21 mouse cellular contexts compared by ENCODE assay signal in the genomic region with DNA sequence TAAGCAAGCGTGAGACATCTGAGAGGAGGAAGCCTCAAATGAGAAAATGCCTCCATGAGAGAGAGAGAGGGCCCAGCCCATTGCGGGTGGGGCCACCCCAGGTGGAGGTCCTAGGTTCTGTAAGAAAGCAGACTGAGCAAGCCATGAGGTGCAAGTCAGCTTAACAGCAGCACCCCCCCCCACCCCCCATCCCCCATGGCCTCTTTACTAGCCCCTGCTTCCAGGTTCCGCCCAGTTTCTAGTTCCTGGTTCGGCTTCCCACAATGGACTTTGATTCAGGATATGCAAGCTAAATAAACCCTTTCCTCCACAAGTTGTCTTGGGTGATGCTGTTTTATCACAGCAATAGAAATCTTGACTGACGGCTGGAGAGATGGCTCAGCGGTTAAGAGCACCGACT. TPM values are rescaled to one million over a fixed set of nuclear protein-coding genes. Genes with fewer than 3 reads are reported as not detected.
DNase-seq lines count a peak whose midpoint lies in the region; ATAC-seq and TF ChIP-seq lines count a peak whose summit lies in the region.
"Had no signal": no experiment of that assay in that cellular context is flagged by ENCODE, and none has a peak within 500 bp of the region (broad histone marks: within the 10 kb centered on the region; RNA-seq: fewer than 3 reads in every experiment).

No protein-coding gene starts in this region.

- no peaks in the 10 kb centered on the region for H3K9me3 ChIP-seq in liver, embryonic 13.5 days (replicated peaks)
- H3K9me3 ChIP-seq in intestine, embryonic 15.5 days = no peaks in the 10 kb centered on the region
- no peaks in the 10 kb centered on the region for H3K9me3 ChIP-seq in forebrain, embryonic 16.5 days (ENCODE audit: control insufficient read depth, low read length)
- H3K9me3 ChIP-seq: embryonic facial prominence, embryonic 15.5 days; midbrain, embryonic 15.5 days; neural tube, embryonic 15.5 days had no signal

- H3K4me2 ChIP-seq in liver, embryonic 13.5 days = no peak overlapping the region
- H3K4me2 ChIP-seq in intestine, embryonic 15.5 days (replicated peaks) = no peak overlapping the region
- H3K4me2 ChIP-seq in forebrain, embryonic 16.5 days (ENCODE audit: low read length) = no peak overlapping the region
- H3K4me2 ChIP-seq: embryonic facial prominence, embryonic 15.5 days; hindbrain, embryonic 14.5 days; midbrain, embryonic 15.5 days; neural tube, embryonic 15.5 days had no signal

- H3K27ac ChIP-seq in liver, embryonic 13.5 days = peak overlapping the region; percentile 43
- peak overlapping the region; percentile 41 for H3K27ac ChIP-seq in bone marrow, adult 2 months (ENCODE audit: control insufficient read depth, insufficient read depth, low read depth, low read length, poor library complexity)
- H3K27ac ChIP-seq in intestine, embryonic 15.5 days = peak overlapping the region; percentile 80
- peak overlapping the region; percentile 95 for H3K27ac ChIP-seq in small intestine, adult 2 months (ENCODE audit: insufficient read depth, low read depth, low read length)
- H3K27ac ChIP-seq in forebrain, embryonic 16.5 days (ENCODE audit: low read length) = no peak overlapping the region
- H3K27ac ChIP-seq: embryonic facial prominence, embryonic 15.5 days; hindbrain, embryonic 14.5 days; kidney, postnatal 0 days; midbrain, embryonic 15.5 days; neural tube, embryonic 15.5 days had no signal

- H3K4me3 ChIP-seq in liver, embryonic 13.5 days (replicated peaks) = no peak overlapping the region
- no peak overlapping the region for H3K4me3 ChIP-seq in bone marrow, adult 2 months (replicated peaks; ENCODE audit: control insufficient read depth, low read depth, low read length)
- H3K4me3 ChIP-seq in intestine, embryonic 15.5 days (replicated peaks) = no peak overlapping the region
- H3K4me3 ChIP-seq in small intestine, adult 2 months (ENCODE audit: low read depth, low read length) = no peak overlapping the region
- no peak overlapping the region for H3K4me3 ChIP-seq in forebrain, embryonic 16.5 days (replicated peaks; ENCODE audit: low read length)
- H3K4me3 ChIP-seq: embryonic facial prominence, embryonic 15.5 days; midbrain, embryonic 15.5 days; myocyte; neural tube, embryonic 15.5 days had no signal

- DNase-seq in liver, embryonic 13.5 days = no peak
- DNase-seq in liver = no peak
- DNase-seq in T-cell, adult 2 months (ENCODE audit: low spot score) = no peak
- DNase-seq in kidney, adult 8-10 months = no peak
- DNase-seq: B cell, adult 2 months; cerebellum, adult 11 months; forebrain, postnatal 0 days; gastrocnemius, postnatal 36 days; kidney, adult 11 months; lung, postnatal 10 days had no signal

- H3K4me1 ChIP-seq in liver, embryonic 13.5 days (replicated peaks) = peaks cover 23% of the 10 kb centered on the region
- peaks cover 6% of the 10 kb centered on the region; the same call in 1 of the 2 replicates for H3K4me1 ChIP-seq in bone marrow, adult 2 months (ENCODE audit: control insufficient read depth, insufficient read depth, low read length)
- H3K4me1 ChIP-seq in intestine, embryonic 15.5 days (replicated peaks) = peaks cover 5% of the 10 kb centered on the region; the same call in 1 of the 2 replicates
- peaks cover 11% of the 10 kb centered on the region for H3K4me1 ChIP-seq in small intestine, adult 2 months (ENCODE audit: control insufficient read depth, insufficient read depth, insufficient read length, low read length)
- no peaks in the 10 kb centered on the region for H3K4me1 ChIP-seq in forebrain, embryonic 16.5 days (replicated peaks; ENCODE audit: control insufficient read depth, insufficient read depth, low read length)
- H3K4me1 ChIP-seq: midbrain, embryonic 15.5 days; neural tube, embryonic 15.5 days had no signal

- 69% methylated on average over 7 of the region's 7 CpGs for WGBS in liver, embryonic 13.5 days (ENCODE audit: insufficient replicate concordance)
- 75% methylated on average over 7 of the region's 7 CpGs for WGBS in bone marrow, adult 2 months
- 48% methylated on average over 7 of the region's 7 CpGs for WGBS in intestine, embryonic 15.5 days
- 18% methylated on average over 7 of the region's 7 CpGs for WGBS in small intestine, adult 2 months
- 82% methylated on average over 7 of the region's 7 CpGs for WGBS in forebrain, embryonic 16.5 days

- no peaks in the 10 kb centered on the region for H3K36me3 ChIP-seq in liver, embryonic 13.5 days
- H3K36me3 ChIP-seq in intestine, embryonic 15.5 days = no peaks in the 10 kb centered on the region
- no peaks in the 10 kb centered on the region for H3K36me3 ChIP-seq in small intestine, adult 2 months (ENCODE audit: control insufficient read depth, insufficient read depth, low read length)
- no peaks in the 10 kb centered on the region for H3K36me3 ChIP-seq in forebrain, embryonic 16.5 days (ENCODE audit: control insufficient read depth, insufficient read depth)
- H3K36me3 ChIP-seq: embryonic facial prominence, embryonic 15.5 days; midbrain, embryonic 15.5 days; neural tube, embryonic 15.5 days had no signal

- no peaks in the 10 kb centered on the region for H3K27me3 ChIP-seq in liver, embryonic 13.5 days
- no peaks in the 10 kb centered on the region for H3K27me3 ChIP-seq in intestine, embryonic 15.5 days (replicated peaks)
- no peaks in the 10 kb centered on the region for H3K27me3 ChIP-seq in small intestine, adult 2 months (ENCODE audit: control insufficient read depth, insufficient read depth, low read length)
- no peaks in the 10 kb centered on the region for H3K27me3 ChIP-seq in forebrain, embryonic 16.5 days (replicated peaks; ENCODE audit: control insufficient read depth, insufficient read depth, low read length)
- H3K27me3 ChIP-seq: embryonic facial prominence, embryonic 15.5 days; midbrain, embryonic 15.5 days; neural tube, embryonic 15.5 days had no signal

- no peak for TF ChIP-seq POLR2A in bone marrow, adult 2 months (IDR thresholded peaks at IDR 0.05; ENCODE audit: borderline replicate concordance, control insufficient read depth, low read depth, low read length)
- no peak for TF ChIP-seq POLR2A in small intestine, adult 2 months (IDR thresholded peaks at IDR 0.05; ENCODE audit: low read depth, low read length)

- no peak for ATAC-seq in liver, embryonic 13.5 days (ENCODE audit: low read depth)
- ATAC-seq in intestine, embryonic 15.5 days = peak; percentile 71
- no peak for ATAC-seq in forebrain, embryonic 16.5 days
- ATAC-seq: forebrain, postnatal 0 days; midbrain, embryonic 15.5 days had no signal

- no peak overlapping the region for H3K9ac ChIP-seq in liver, embryonic 13.5 days
- H3K9ac ChIP-seq in intestine, embryonic 15.5 days = no peak overlapping the region
- no peak overlapping the region for H3K9ac ChIP-seq in forebrain, embryonic 16.5 days (replicated peaks; ENCODE audit: low read depth, low read length)
- H3K9ac ChIP-seq: embryonic facial prominence, embryonic 15.5 days; forebrain, postnatal 0 days; hindbrain, embryonic 14.5 days; midbrain, embryonic 15.5 days; neural tube, embryonic 15.5 days had no signal

- no peak for TF ChIP-seq CTCF in bone marrow, adult 2 months (IDR thresholded peaks at IDR 0.05; ENCODE audit: control insufficient read depth, insufficient read depth, low read length)
- no peak for TF ChIP-seq CTCF in small intestine, adult 2 months (IDR thresholded peaks at IDR 0.05; ENCODE audit: extremely low read depth, insufficient read length, insufficient replicate concordance, low read depth, low read length)

RNA-seq across cellular contexts. Expression of gene Mapk3, which starts 10.6 kb away (rescaled TPM):
- polyA plus RNA-seq in liver, embryonic 13.5 days (2015; fragmentation: Nextera tagmentation; extraction: Ambion mirVana) = 19.0 and 19.3 TPM in 2 replicates
- polyA plus RNA-seq in bone marrow, adult 2 months (2011; ENCODE audit: insufficient read depth, insufficient read length, low replicate concordance, missing spikeins) = 78.4 and 117 TPM in 2 replicates
- 109 and 112 TPM in 2 replicates for polyA plus RNA-seq in intestine, embryonic 15.5 days (2015; fragmentation: Nextera tagmentation; extraction: Ambion mirVana)
- 208 and 472 TPM in 2 replicates for polyA plus RNA-seq in small intestine, adult 2 months (2012; rRNA removed)
- 98.2 and 100.0 TPM in 2 replicates for polyA plus RNA-seq in forebrain, embryonic 16.5 days (2015; fragmentation: Nextera tagmentation; extraction: Ambion mirVana)

RNA-seq across cellular contexts. Expression of gene Gdpd3, which starts 17.3 kb away (rescaled TPM):
- polyA plus RNA-seq in liver, embryonic 13.5 days (2015; fragmentation: Nextera tagmentation; extraction: Ambion mirVana) = 0.37 and 0.64 TPM in 2 replicates
- 20.1 and 40.1 TPM in 2 replicates for polyA plus RNA-seq in bone marrow, adult 2 months (2011; ENCODE audit: insufficient read depth, insufficient read length, low replicate concordance, missing spikeins)
- polyA plus RNA-seq in intestine, embryonic 15.5 days (2015; fragmentation: Nextera tagmentation; extraction: Ambion mirVana) = 1.4 and 1.6 TPM in 2 replicates
- polyA plus RNA-seq in small intestine, adult 2 months (2012; rRNA removed) = 5.0 and 24.4 TPM in 2 replicates
- polyA plus RNA-seq in forebrain, embryonic 16.5 days (2015; fragmentation: Nextera tagmentation; extraction: Ambion mirVana) = 1.3 and 2.6 TPM in 2 replicates

RNA-seq across cellular contexts. Expression of gene Ypel3, which starts 27.9 kb away (rescaled TPM):
- polyA plus RNA-seq in liver, embryonic 13.5 days (2015; fragmentation: Nextera tagmentation; extraction: Ambion mirVana) = 68.4 and 77.3 TPM in 2 replicates
- 236 and 411 TPM in 2 replicates for polyA plus RNA-seq in bone marrow, adult 2 months (2011; ENCODE audit: insufficient read depth, insufficient read length, low replicate concordance, missing spikeins)
- 66.9 and 71.2 TPM in 2 replicates for polyA plus RNA-seq in intestine, embryonic 15.5 days (2015; fragmentation: Nextera tagmentation; extraction: Ambion mirVana)
- polyA plus RNA-seq in small intestine, adult 2 months (2012; rRNA removed) = 153 and 244 TPM in 2 replicates
- 199 and 202 TPM in 2 replicates for polyA plus RNA-seq in forebrain, embryonic 16.5 days (2015; fragmentation: Nextera tagmentation; extraction: Ambion mirVana)

RNA-seq across cellular contexts. Expression of gene Tbx6, which starts 32.5 kb away (rescaled TPM):
- polyA plus RNA-seq in liver, embryonic 13.5 days (2015; fragmentation: Nextera tagmentation; extraction: Ambion mirVana) = 0.35 and 0.45 TPM in 2 replicates
- polyA plus RNA-seq in bone marrow, adult 2 months (2011; ENCODE audit: insufficient read depth, insufficient read length, low replicate concordance, missing spikeins) = 7.5 and 13.7 TPM in 2 replicates
- polyA plus RNA-seq in intestine, embryonic 15.5 days (2015; fragmentation: Nextera tagmentation; extraction: Ambion mirVana) = 0.34 and 0.43 TPM in 2 replicates
- 1.4 and 2.4 TPM in 2 replicates for polyA plus RNA-seq in small intestine, adult 2 months (2012; rRNA removed)
- polyA plus RNA-seq in forebrain, embryonic 16.5 days (2015; fragmentation: Nextera tagmentation; extraction: Ambion mirVana) = 0.73 and 0.86 TPM in 2 replicates
- polyA plus RNA-seq: heart, postnatal 0 days had no signal

RNA-seq across cellular contexts. Expression of gene Coro1a, which starts 41.2 kb away (rescaled TPM):
- 73.1 and 78.7 TPM in 2 replicates for polyA plus RNA-seq in liver, embryonic 13.5 days (2015; fragmentation: Nextera tagmentation; extraction: Ambion mirVana)
- polyA plus RNA-seq in bone marrow, adult 2 months (2011; ENCODE audit: insufficient read depth, insufficient read length, low replicate concordance, missing spikeins) = 370 and 776 TPM in 2 replicates
- 36.9 and 39.7 TPM in 2 replicates for polyA plus RNA-seq in intestine, embryonic 15.5 days (2015; fragmentation: Nextera tagmentation; extraction: Ambion mirVana)
- polyA plus RNA-seq in small intestine, adult 2 months (2012; rRNA removed) = 114 and 157 TPM in 2 replicates
- 109 and 119 TPM in 2 replicates for polyA plus RNA-seq in forebrain, embryonic 16.5 days (2015; fragmentation: Nextera tagmentation; extraction: Ambion mirVana)
